Mouse (Mus musculus) hindbrain, embryonic 15.5 days (tissue): Measurements from ENCODE around the gene Rimklb. TPM values are rescaled to one million over a fixed set of nuclear protein-coding genes. Genes with fewer than 3 reads are reported as not detected.
"Not testable (repeated sequence)": the region's sequence is repeated elsewhere in the genome, so short reads cannot be mapped to it uniquely, and the experiment has no call there.

Experiments
- ATAC-seq: fragments of 200-750 bp; cut with Nextera tagmentation; 2 replicates; pipeline ENCODE4 v1.8.0; 2017; ENCODE audit warnings: low read depth, moderate number of reproducible peaks, moderate TSS enrichment; ENCODE audit not compliant: low FRiP score
- H3K27ac ChIP-seq: fragments of 300-500 bp; sonication (generic); replicated peaks from 2 replicates; pipeline ENCODE4 v1.5.1; 2015; ENCODE audit warnings: mild to moderate bottlenecking, inconsistent platforms
- H3K27me3 ChIP-seq: fragments of 300-500 bp; sonication (generic); 2 replicates; pipeline ENCODE4 v1.6.1; 2015; ENCODE audit warnings: control low read depth, inconsistent platforms
- H3K36me3 ChIP-seq: fragments of 300-500 bp; sonication (generic); 2 replicates; pipeline ENCODE4 v1.6.1; 2015; ENCODE audit warnings: control low read depth, inconsistent platforms
- H3K4me1 ChIP-seq: fragments of 300-500 bp; sonication (generic); replicated peaks from 2 replicates; pipeline ENCODE4 v1.6.1; 2015; ENCODE audit warnings: control low read depth, inconsistent platforms
- H3K4me2 ChIP-seq: fragments of 300-500 bp; sonication (generic); 2 replicates; pipeline ENCODE4 v1.6.1; 2015; ENCODE audit warnings: moderate library complexity, mild to moderate bottlenecking, inconsistent platforms
- H3K4me3 ChIP-seq: fragments of 300-500 bp; sonication (generic); 2 replicates; pipeline ENCODE4 v1.5.1; 2015; ENCODE audit warnings: mild to moderate bottlenecking, inconsistent platforms
- H3K9ac ChIP-seq: fragments of 300-500 bp; sonication (generic); 2 replicates; pipeline ENCODE4 v1.6.1; 2015; ENCODE audit warnings: inconsistent platforms
- H3K9me3 ChIP-seq: fragments of 300-500 bp; sonication (generic); 2 replicates; pipeline ENCODE4 v1.6.1; 2016; ENCODE audit warnings: control low read depth, inconsistent platforms
- WGBS: fragments of 180-500 bp; shearing (Covaris S2); methylation state at CpG from one replicate; pipeline ENCODE4 v1.1.7; 2015; 5-methylcytosine and 5-hydroxymethylcytosine counted together
- polyA plus RNA-seq: library from polyadenylated mRNA; unstranded; fragments of >200 nt; fragmentation: Nextera tagmentation; extraction: Ambion mirVana; gene quantifications from 2 replicates; pipeline ENCODE4 v1.2.1, GENCODE M21; 2015

The Rimklb gene
- polyA plus RNA-seq, 1 experiment from 2014 or later = 111 TPM

- H3K27me3 ChIP-seq = no peaks in the 10 kb centered on the region
- ATAC-seq = no peak
- no peak overlapping the region for H3K4me2 ChIP-seq
- no peak overlapping the region for H3K4me3 ChIP-seq
- no peak overlapping the region for H3K27ac ChIP-seq
- no peaks in the 10 kb centered on the region for H3K4me1 ChIP-seq
- no peaks in the 10 kb centered on the region for H3K9me3 ChIP-seq
- WGBS = 87% methylated on average over 8 of the region's 8 CpGs
- no peaks in the 10 kb centered on the region for H3K36me3 ChIP-seq
- H3K9ac ChIP-seq = no peak overlapping the region
These were observed 24.7 kb upstream of the Rimklb start for GRCm38 (mm10) chr6:122523289-122523688.

GRCm38 (mm10) chr6:122522595-122522994 lies 24.0 kb upstream of the Rimklb start:
- WGBS = 75% methylated on average over 9 of the region's 9 CpGs
- Histone ChIP-seq H3K27ac (no peak overlapping the region), H3K27me3 (no peaks in the 10 kb centered on the region), H3K36me3 (no peaks in the 10 kb centered on the region), H3K4me2 (no peak overlapping the region), H3K9me3 (no peaks in the 10 kb centered on the region), H3K9ac (no peak overlapping the region), H3K4me3 (no peak overlapping the region), H3K4me1 (no peaks in the 10 kb centered on the region)
- ATAC-seq = peak; percentile 74; the same call in 1 of the 2 replicates

DNA sequence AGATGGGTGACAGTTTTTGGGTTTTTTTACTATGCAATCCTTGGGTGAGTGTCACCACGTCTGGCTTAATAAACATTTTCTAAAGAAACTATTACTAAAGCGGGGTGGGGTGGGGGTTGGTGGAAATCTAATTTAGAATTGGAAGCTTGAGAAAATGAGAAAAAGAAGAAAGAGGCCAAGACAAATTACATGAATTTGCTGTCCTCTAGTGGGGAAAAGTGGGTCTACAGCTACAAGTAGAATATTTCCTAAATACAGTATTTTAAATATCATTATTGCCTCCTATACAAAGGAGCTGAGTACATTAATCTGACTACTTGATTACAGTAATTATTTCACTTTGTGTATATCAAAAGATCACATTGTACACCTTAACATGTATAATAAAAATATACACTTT lies 20.8 kb upstream of the Rimklb start:
- Histone ChIP-seq H3K4me3 (no peak overlapping the region), H3K27me3 (no peaks in the 10 kb centered on the region), H3K9ac (no peak overlapping the region), H3K36me3 (no peaks in the 10 kb centered on the region), H3K9me3 (no peaks in the 10 kb centered on the region), H3K27ac (no peak overlapping the region), H3K4me2 (no peak overlapping the region), H3K4me1 (no peaks in the 10 kb centered on the region)
- WGBS = 36% methylated on average over 2 of the region's 2 CpGs
- no peak for ATAC-seq

- no peak overlapping the region for H3K4me3 ChIP-seq
- no peak overlapping the region for H3K4me2 ChIP-seq
- no peak overlapping the region for H3K9ac ChIP-seq
- no peaks in the 10 kb centered on the region for H3K27me3 ChIP-seq
- no peaks in the 10 kb centered on the region for H3K9me3 ChIP-seq
- H3K27ac ChIP-seq = no peak overlapping the region
- H3K4me1 ChIP-seq = no peaks in the 10 kb centered on the region
- ATAC-seq = no peak
- 93% methylated on average over 1 of the region's 1 CpGs for WGBS
- H3K36me3 ChIP-seq = no peaks in the 10 kb centered on the region
These were observed 19.1 kb upstream of the Rimklb start for GRCm38 (mm10) chr6:122517668-122518067.

GRCm38 (mm10) chr6:122515762-122516161 lies 17.2 kb upstream of the Rimklb start:
- 94% methylated on average over 2 of the region's 2 CpGs for WGBS
- not testable (repeated sequence) for H3K9ac ChIP-seq, H3K27me3 ChIP-seq, H3K27ac ChIP-seq, H3K9me3 ChIP-seq, H3K4me1 ChIP-seq, H3K4me3 ChIP-seq, H3K36me3 ChIP-seq, H3K4me2 ChIP-seq, ATAC-seq

DNA sequence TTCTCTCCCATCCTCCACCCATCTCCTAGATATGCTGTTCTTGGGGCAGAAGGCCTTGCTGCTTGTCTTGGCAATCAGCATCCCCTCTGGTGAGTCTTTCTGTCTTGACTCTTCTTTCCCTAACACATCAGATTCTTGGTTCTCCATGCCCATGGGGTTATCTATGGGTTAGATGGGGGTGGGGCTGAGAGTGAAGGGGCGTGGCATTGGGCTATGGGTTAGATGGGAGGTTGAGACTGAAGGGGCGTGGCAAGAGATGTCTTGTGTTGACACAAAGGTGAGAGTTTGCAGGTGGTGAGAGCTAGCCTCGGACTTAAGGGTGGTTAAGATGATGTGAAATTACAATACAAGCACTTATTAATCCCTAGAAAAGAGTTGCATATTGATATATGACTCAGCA lies 15.8 kb upstream of the Rimklb start:
- Histone ChIP-seq H3K9ac (no peak overlapping the region), H3K27me3 (no peaks in the 10 kb centered on the region), H3K4me3 (no peak overlapping the region), H3K4me2 (no peak overlapping the region), H3K4me1 (no peaks in the 10 kb centered on the region), H3K36me3 (no peaks in the 10 kb centered on the region), H3K27ac (no peak overlapping the region), H3K9me3 (no peaks in the 10 kb centered on the region)
- no peak for ATAC-seq
- 84% methylated on average over 3 of the region's 3 CpGs for WGBS

- no peak overlapping the region for H3K4me3 ChIP-seq
- no peak overlapping the region for H3K4me2 ChIP-seq
- H3K36me3 ChIP-seq = no peaks in the 10 kb centered on the region
- no peak for ATAC-seq
- H3K27ac ChIP-seq = no peak overlapping the region
- H3K27me3 ChIP-seq = no peaks in the 10 kb centered on the region
- H3K9me3 ChIP-seq = no peaks in the 10 kb centered on the region
- WGBS = 74% methylated on average over 12 of the region's 12 CpGs
- H3K4me1 ChIP-seq = no peaks in the 10 kb centered on the region
- no peak overlapping the region for H3K9ac ChIP-seq
These were observed 14.6 kb upstream of the Rimklb start for GRCm38 (mm10) chr6:122512914-122513878.

GRCm38 (mm10) chr6:122508494-122508893 lies 9.9 kb upstream of the Rimklb start:
- Histone ChIP-seq H3K4me1 (no peaks in the 10 kb centered on the region), H3K36me3 (no peaks in the 10 kb centered on the region), H3K4me2 (no peak overlapping the region), H3K27me3 (no peaks in the 10 kb centered on the region), H3K4me3 (no peak overlapping the region), H3K27ac (no peak overlapping the region), H3K9me3 (no peaks in the 10 kb centered on the region), H3K9ac (no peak overlapping the region)
- no peak for ATAC-seq
- 85% methylated on average over 8 of the region's 8 CpGs for WGBS

DNA sequence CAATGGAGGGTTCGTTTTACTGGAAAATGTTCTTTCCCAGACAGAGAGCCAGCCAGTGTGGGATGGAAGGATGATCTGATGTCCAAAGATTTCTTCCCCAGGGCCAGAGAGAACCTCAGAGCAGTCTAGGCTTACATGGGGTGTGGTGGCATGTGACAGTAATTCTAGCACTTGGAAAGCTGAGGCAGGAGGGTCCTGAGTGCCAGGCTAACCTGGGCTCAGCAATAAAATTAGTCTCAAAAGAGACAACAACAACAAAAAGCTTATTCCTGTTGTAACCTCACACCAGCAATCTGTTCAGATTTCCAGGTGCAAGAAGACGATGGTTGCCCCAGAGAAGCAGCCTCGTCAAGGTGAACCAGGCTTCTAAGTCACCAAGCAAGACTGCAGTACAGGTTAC lies 7.0 kb upstream of the Rimklb start, which contains the start of gene Mfap5:
Gene Mfap5 (plus strand): TSS at position 301 of the 400 bp plus-strand sequence.
- 92% methylated on average over 3 of the region's 3 CpGs for WGBS
- Histone ChIP-seq H3K27ac (no peak within 1 kb of the TSS), H3K27me3 (no peaks in the 10 kb centered on the region), H3K4me1 (no peaks in the 10 kb centered on the region), H3K4me2 (no peak within 1 kb of the TSS), H3K9me3 (no peaks in the 10 kb centered on the region), H3K9ac (no peak within 1 kb of the TSS), H3K36me3 (no peaks in the 10 kb centered on the region), H3K4me3 (no peak within 1 kb of the TSS)
- ATAC-seq = no peak

DNA sequence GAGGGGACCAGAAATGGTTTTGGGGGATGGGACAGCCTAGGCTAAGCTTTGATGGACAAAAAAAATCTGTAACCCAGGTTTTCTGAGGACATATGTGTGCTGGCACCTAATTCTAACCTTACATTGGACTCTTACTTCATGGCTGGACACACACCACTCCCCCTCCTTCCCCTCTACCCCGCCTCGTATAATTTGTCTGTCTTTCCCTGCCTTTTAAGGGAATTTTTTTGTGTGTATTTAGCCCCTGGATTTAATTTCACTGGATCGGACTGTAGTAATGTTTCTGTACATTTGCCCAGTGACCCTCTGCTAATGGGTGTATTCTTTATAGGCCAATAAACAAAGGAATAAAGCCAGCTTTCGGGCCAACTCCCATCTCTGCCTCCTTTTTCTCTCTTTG lies 6.5 kb upstream of the Rimklb start:
- Histone ChIP-seq H3K27me3 (no peaks in the 10 kb centered on the region), H3K36me3 (no peaks in the 10 kb centered on the region), H3K4me3 (no peak overlapping the region), H3K4me2 (no peak overlapping the region), H3K9ac (no peak overlapping the region), H3K4me1 (no peaks in the 10 kb centered on the region), H3K27ac (no peak overlapping the region), H3K9me3 (no peaks in the 10 kb centered on the region)
- 72% methylated on average over 4 of the region's 4 CpGs for WGBS
- no peak for ATAC-seq

DNA sequence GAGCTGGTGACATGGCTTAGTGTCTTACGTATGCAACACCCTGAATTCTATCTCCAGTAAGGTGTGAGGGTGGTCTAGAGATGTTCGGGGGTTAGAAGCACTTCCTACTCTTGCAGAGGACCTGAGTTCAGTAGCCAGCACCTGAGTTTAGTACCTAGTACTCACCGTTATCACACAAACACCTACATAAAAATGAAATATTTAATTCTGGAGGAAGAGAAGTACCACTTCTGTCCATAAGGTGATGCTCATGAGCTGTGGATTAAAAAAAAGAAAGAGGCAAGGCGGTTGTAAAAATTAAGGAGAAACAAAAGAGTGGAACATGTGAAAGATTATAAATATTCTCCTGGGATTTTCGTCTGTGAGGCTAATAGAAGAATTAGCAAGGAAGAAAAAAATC lies 2.1 kb downstream of the Rimklb start:
- Histone ChIP-seq H3K9ac (no peak overlapping the region), H3K36me3 (no peaks in the 10 kb centered on the region), H3K4me1 (peaks cover 32% of the 10 kb centered on the region), H3K9me3 (no peaks in the 10 kb centered on the region), H3K4me2 (0 out of 2 replicates have a peak overlapping the region, but pooled peaks have one; percentile 19), H3K27me3 (no peaks in the 10 kb centered on the region), H3K4me3 (no peak overlapping the region), H3K27ac (0 out of 2 replicates have a peak overlapping the region, but pooled peaks have one; percentile 71)
- 32% methylated on average over 5 of the region's 5 CpGs for WGBS
- no peak for ATAC-seq

GRCm38 (mm10) chr6:122495082-122495881 lies 3.3 kb downstream of the Rimklb start:
- no peak overlapping the region for H3K9ac ChIP-seq
- H3K27ac ChIP-seq = peak overlapping the region; percentile 71
- no peaks in the 10 kb centered on the region for H3K9me3 ChIP-seq
- no peaks in the 10 kb centered on the region for H3K27me3 ChIP-seq
- WGBS = 10% methylated on average over 21 of the region's 21 CpGs
- H3K4me3 ChIP-seq = 0 out of 2 replicates have a peak overlapping the region, but pooled peaks have one; percentile 1
- H3K4me1 ChIP-seq = peaks cover 38% of the 10 kb centered on the region
- peak overlapping the region; percentile 39 for H3K4me2 ChIP-seq
- no peaks in the 10 kb centered on the region for H3K36me3 ChIP-seq
- peak; percentile 73 for ATAC-seq
